Mouse (Mus musculus) hindbrain, embryonic 14.5 days (tissue): ENCODE measurements around the gene Impg1. TPM values are rescaled to one million over a fixed set of nuclear protein-coding genes. Genes with fewer than 3 reads are reported as not detected.

ENCODE experiments used
- ATAC-seq: fragments of 200-750 bp; cut with Nextera tagmentation; 2 replicates; pipeline ENCODE4 v1.8.0; 2017; ENCODE audit warnings: moderate number of reproducible peaks, mild to moderate bottlenecking, moderate TSS enrichment, moderate library complexity; ENCODE audit not compliant: low FRiP score
- DNase-seq: peaks from one replicate; pipeline ENCODE4 v3.0.0-alpha.2; 2015; ENCODE audit warnings: low spot score
- H3K27ac ChIP-seq: fragments of 300-500 bp; sonication (generic); 2 replicates; pipeline ENCODE4 v1.5.1; 2014; ENCODE audit warnings: mild to moderate bottlenecking, moderate library complexity
- H3K27me3 ChIP-seq: fragments of 300-500 bp; sonication (generic); 2 replicates; pipeline ENCODE4 v1.6.1; 2014; ENCODE audit warnings: mild to moderate bottlenecking, low read length, mixed read lengths; ENCODE audit not compliant: control insufficient read depth, insufficient read depth
- H3K36me3 ChIP-seq: fragments of 300-500 bp; sonication (generic); replicated peaks from 2 replicates; pipeline ENCODE4 v1.6.1; 2014; ENCODE audit not compliant: control insufficient read depth, insufficient read depth
- H3K4me1 ChIP-seq: fragments of 300-500 bp; sonication (generic); replicated peaks from 2 replicates; pipeline ENCODE4 v1.6.1; 2014; ENCODE audit warnings: antibody characterized with exemption, low read length, mixed read lengths; ENCODE audit not compliant: control insufficient read depth, insufficient read depth
- H3K4me2 ChIP-seq: fragments of 300-500 bp; sonication (generic); replicated peaks from 2 replicates; pipeline ENCODE4 v1.6.1; 2014; ENCODE audit warnings: mild to moderate bottlenecking, moderate library complexity
- H3K4me3 ChIP-seq: fragments of 300-500 bp; sonication (generic); replicated peaks from 2 replicates; pipeline ENCODE4 v1.5.1; 2014; ENCODE audit warnings: mild to moderate bottlenecking, low read length
- H3K9ac ChIP-seq: fragments of 300-500 bp; sonication (generic); 2 replicates; pipeline ENCODE4 v1.6.1; 2014
- H3K9me3 ChIP-seq: fragments of 300-500 bp; sonication (generic); 2 replicates; pipeline ENCODE4 v1.6.1; 2016; ENCODE audit warnings: low read length; ENCODE audit not compliant: control insufficient read depth
- WGBS: fragments of 180-500 bp; shearing (Covaris S2); extraction: QIAGEN DNeasy Blood & Tissue Kit; methylation state at CpG from one replicate; pipeline ENCODE4 v1.1.7; 2014; 5-methylcytosine and 5-hydroxymethylcytosine counted together
- polyA plus RNA-seq: library from polyadenylated mRNA; unstranded; fragments of >200 nt; fragmentation: Nextera tagmentation; extraction: Ambion mirVana; gene quantifications from 2 replicates; pipeline ENCODE4 v1.2.1, GENCODE M21; 2014

The Impg1 gene
- polyA plus RNA-seq, 1 experiment from 2014 or later, result not detected

DNA sequence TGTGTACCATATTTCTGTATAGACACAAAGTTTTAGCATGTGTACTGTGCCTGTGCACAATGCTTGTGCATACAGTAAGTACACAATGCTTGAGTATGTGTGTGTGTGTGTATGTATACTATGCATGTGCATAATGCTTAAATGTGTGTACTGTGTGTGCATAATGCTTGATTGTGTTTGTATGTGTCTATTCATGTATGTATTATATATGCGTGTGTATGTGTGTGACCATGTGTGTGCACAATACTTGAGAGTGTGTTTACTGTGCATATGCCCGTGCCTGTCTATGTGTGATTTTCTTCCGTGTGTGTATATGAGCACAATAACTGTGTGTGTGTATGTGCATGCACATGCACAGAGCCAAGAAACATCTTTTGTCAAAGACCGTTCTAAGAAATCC is 158.9 kb downstream of the Impg1 start:
- WGBS, result 74% methylated on average over 4 of the region's 4 CpGs
- peak overlapping the region; percentile 34 for H3K4me2 ChIP-seq
- peak overlapping the region; percentile 42; the same call in 1 of the 2 replicates for H3K9ac ChIP-seq
- no peaks in the 10 kb centered on the region; the same call in 1 of the 2 replicates for H3K4me1 ChIP-seq
- DNase-seq (no peak), ATAC-seq (peak; percentile 64)
- no peak overlapping the region for H3K4me3 ChIP-seq
- H3K9me3 ChIP-seq, result no peaks in the 10 kb centered on the region
- no peaks in the 10 kb centered on the region for H3K36me3 ChIP-seq
- peak overlapping the region; percentile 46; the same call in 1 of the 2 replicates for H3K27ac ChIP-seq
- H3K27me3 ChIP-seq, result no peaks in the 10 kb centered on the region

DNA sequence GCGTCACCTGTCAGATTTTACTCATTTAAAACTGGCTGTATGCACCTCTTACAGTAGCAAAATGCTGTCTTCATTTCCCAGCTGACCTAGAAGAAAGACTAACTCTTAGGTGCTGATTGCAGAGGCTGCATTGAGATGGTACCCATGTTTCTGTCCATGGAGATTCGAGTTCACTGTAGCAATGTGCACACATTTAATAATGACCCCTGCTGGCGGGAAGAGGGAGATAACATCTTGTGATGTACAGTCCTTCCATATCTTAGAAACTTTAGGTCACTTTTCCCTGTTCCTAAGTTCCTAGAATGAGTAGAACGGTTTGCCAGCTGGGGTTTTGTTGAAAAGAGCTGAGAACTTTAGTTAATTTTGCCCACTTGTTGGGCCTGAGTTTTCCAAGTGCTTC is 161.8 kb downstream of the Impg1 start:
- WGBS, result 82% methylated on average over 4 of the region's 4 CpGs
- H3K9ac ChIP-seq, result no peak overlapping the region
- no peak for DNase-seq

DNA sequence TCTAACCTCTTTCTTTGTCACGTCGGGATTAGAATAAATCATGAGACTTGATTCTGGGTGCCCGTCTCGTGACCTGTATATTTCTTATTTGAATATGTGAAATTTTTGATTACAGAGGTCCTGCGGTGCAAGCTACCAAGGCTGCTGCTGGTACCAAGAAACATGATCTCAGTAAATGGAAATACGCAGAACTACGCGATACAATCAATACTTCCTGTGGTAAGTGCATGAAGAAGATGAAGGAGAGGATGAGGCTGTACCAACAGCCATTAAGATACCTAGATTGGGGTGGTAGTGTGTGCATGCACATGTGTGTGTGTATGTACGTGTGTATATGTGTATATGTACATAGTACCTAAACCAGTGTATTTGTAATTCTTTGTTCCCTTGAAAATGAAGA is 166.2 kb downstream of the Impg1 start:
- H3K4me3 ChIP-seq, result no peak overlapping the region
- H3K9ac ChIP-seq, result no peak overlapping the region
- no peak overlapping the region for H3K27ac ChIP-seq
- no peak for DNase-seq
- no peaks in the 10 kb centered on the region for H3K4me1 ChIP-seq
- 93% methylated on average over 9 of the region's 9 CpGs for WGBS
- no peaks in the 10 kb centered on the region for H3K9me3 ChIP-seq
- H3K4me2 ChIP-seq, result no peak overlapping the region
- ATAC-seq, result no peak
- H3K36me3 ChIP-seq, result no peaks in the 10 kb centered on the region; the same call in 1 of the 2 replicates
- H3K27me3 ChIP-seq, result no peaks in the 10 kb centered on the region

More for the DNA sequence above, 161.8 kb downstream of the Impg1 start:
- no peaks in the 10 kb centered on the region; the same call in 1 of the 2 replicates for H3K36me3 ChIP-seq
- no peaks in the 10 kb centered on the region for H3K9me3 ChIP-seq
- ATAC-seq, result no peak
- no peaks in the 10 kb centered on the region for H3K27me3 ChIP-seq
- H3K4me1 ChIP-seq, result no peaks in the 10 kb centered on the region; the same call in 1 of the 2 replicates
- no peak overlapping the region for H3K4me2 ChIP-seq
- no peak overlapping the region for H3K27ac ChIP-seq
- H3K4me3 ChIP-seq, result no peak overlapping the region

DNA sequence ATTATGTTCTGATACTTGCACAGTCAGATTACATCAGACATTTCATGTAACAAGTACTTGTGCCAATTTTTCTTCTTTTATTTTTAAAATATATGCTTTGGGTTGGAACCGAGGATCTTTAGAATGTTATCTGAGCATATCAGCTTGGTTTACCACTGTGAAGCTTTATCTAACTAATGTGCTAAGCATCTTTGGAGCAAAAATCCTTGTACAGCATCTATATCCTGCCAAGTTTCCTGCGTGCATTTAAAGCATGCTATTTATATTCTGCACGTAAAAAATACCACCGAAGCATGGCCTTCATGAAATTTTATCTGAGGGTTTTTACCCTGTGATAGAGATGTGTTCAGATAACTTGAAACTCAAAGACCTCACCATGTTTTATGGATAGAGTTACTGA is 169.2 kb downstream of the Impg1 start:
- H3K4me2 ChIP-seq, result no peak overlapping the region
- H3K4me3 ChIP-seq, result no peak overlapping the region
- H3K9ac ChIP-seq, result no peak overlapping the region
- no peaks in the 10 kb centered on the region; the same call in 1 of the 2 replicates for H3K36me3 ChIP-seq
- H3K27me3 ChIP-seq, result no peaks in the 10 kb centered on the region
- 73% methylated on average over 4 of the region's 4 CpGs for WGBS
- H3K9me3 ChIP-seq, result peaks cover 11% of the 10 kb centered on the region; the same call in 1 of the 2 replicates
- DNase-seq (no peak), ATAC-seq (no peak)
- no peak overlapping the region for H3K27ac ChIP-seq
- no peaks in the 10 kb centered on the region for H3K4me1 ChIP-seq

DNA sequence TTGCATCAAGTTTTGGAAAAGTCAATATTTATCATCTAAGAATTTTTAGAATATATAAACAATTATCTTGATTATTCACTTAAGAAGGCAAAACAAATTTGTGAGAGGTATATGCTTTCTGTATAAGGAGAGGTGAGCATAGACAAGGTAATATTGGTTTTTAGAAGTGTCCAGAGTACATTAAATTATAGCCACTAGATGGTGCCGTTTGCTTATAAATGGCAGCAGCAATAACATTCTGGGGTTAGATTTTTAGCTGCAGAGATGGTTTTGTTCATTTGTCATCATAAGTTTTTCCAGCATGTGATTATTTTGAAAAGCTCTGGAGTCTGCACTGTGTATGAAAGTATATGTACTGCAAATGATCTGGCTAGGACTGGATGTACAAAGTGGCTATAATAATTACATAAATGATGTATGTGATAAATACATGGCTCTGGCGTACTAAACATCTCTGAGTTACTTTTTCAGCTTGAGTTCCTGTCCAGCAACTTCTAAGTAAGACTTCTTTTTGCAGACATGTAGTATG is 172.2 kb downstream of the Impg1 start:
- H3K9ac ChIP-seq, result no peak overlapping the region
- ATAC-seq, result no peak
- DNase-seq, result peak; percentile 84
- no peaks in the 10 kb centered on the region; the same call in 1 of the 2 replicates for H3K36me3 ChIP-seq
- no peak overlapping the region for H3K4me3 ChIP-seq
- peaks cover 11% of the 10 kb centered on the region; the same call in 1 of the 2 replicates for H3K9me3 ChIP-seq
- H3K4me1 ChIP-seq, result no peaks in the 10 kb centered on the region
- no peak overlapping the region for H3K4me2 ChIP-seq
- no peaks in the 10 kb centered on the region for H3K27me3 ChIP-seq
- no peak overlapping the region for H3K27ac ChIP-seq
- 58% methylated on average over 2 of the region's 2 CpGs for WGBS

DNA sequence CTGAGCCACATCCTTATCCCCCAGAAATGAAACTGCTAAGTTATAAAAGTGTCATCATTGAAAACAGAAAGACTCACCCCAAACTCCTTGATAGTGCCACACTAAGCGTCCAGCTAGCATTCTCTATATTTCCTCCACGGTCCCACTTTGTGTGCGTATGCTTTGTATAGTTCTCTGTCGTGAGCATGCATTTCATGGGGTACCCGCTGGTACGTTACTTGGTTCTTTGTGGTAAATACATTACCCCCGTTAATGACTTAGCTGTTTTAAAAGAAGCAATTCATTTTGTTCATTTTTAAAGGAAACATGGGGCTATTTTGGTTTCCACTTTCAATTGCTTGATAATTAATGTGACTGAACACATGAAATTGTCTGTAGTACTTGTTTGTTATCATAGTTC is 178.4 kb downstream of the Impg1 start:
- Histone ChIP-seq H3K36me3 (0 out of 2 replicates have a peak, but pooled peaks cover 2% of the 10 kb centered on the region), H3K4me1 (no peaks in the 10 kb centered on the region), H3K4me3 (no peak overlapping the region), H3K9ac (no peak overlapping the region), H3K27ac (no peak overlapping the region), H3K4me2 (no peak overlapping the region), H3K27me3 (no peaks in the 10 kb centered on the region), H3K9me3 (0 out of 2 replicates have a peak, but pooled peaks cover 6% of the 10 kb centered on the region)
- DNase-seq (no peak), ATAC-seq (no peak)
- 91% methylated on average over 7 of the region's 7 CpGs for WGBS

DNA sequence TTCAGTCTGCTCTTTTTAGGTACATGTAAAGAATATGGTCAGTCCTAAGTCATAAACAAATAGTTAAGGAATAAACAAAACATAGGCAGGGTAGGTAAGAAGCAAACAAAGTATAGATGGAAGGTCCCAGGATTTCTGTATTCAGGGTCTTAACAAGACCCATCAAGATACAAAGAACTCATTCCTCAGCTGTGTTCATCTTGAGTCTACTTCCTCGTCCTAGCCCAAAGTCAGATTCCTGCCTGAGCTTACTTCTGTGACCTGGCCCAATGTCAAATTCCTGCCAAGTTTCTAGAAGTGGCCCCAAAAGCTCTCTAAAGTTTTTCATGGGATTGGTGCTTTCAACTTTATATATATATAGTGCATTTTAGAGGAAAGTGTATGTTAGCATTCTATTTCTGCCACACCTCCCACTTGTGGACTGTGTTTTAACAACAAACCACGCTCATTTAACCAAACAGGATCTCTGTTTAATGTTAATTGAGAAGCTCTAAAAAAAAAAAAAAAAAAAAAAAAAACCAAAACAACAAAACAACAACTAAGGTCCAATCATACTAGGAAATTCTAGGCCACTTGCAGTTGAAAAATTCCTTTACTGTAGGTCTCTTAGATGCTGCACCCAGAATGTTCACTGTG is 180.6 kb downstream of the Impg1 start:
- no peaks in the 10 kb centered on the region for H3K4me1 ChIP-seq
- H3K9me3 ChIP-seq, result no peaks in the 10 kb centered on the region
- DNase-seq (no peak), ATAC-seq (no peak)
- H3K4me3 ChIP-seq, result no peak overlapping the region
- H3K27ac ChIP-seq, result no peak overlapping the region
- no peak overlapping the region for H3K9ac ChIP-seq
- H3K4me2 ChIP-seq, result no peak overlapping the region
- 86% methylated on average over 2 of the region's 2 CpGs for WGBS
- 0 out of 2 replicates have a peak, but pooled peaks cover 2% of the 10 kb centered on the region for H3K36me3 ChIP-seq
- no peaks in the 10 kb centered on the region for H3K27me3 ChIP-seq

DNA sequence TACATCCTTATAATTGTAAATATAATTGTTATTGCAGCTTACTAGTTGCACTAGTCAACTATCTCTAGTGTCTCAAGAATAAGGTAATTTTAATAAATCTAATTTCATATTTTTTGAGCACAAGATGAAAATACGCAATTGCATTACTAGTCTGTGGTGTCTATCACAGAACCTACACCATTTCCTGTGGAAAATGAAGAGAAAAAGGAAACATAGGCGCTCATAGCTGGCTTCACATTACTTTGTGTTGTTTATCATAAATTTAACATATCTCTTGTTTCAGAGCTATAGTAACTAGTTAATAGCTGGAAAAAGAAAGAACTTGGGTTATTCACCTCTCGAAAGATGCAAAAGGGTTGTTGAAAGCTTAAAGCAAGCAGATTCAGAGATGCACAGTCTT is 182.9 kb downstream of the Impg1 start:
- 97% methylated on average over 3 of the region's 3 CpGs for WGBS

DNA sequence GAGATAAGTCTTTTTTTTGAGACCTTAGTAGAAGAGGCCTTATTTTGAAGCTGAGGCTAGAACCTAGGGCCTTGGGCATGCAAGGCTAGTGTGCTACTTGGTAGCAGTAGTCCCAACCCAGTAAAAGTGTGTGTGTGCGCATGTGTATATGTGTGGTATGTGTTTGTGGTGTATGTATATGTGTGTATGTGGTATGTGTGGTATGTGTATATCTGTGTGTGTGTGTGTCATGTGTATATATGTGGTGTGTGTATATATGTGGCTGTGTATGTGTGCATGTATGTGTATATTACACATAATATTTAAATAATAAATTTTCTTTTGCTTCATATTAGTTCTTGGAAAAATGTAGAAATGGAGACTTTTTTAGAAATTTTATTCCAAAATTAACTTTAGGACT is 184.6 kb downstream of the Impg1 start:
- Histone ChIP-seq H3K4me2 (no peak overlapping the region), H3K9me3 (no peaks in the 10 kb centered on the region), H3K27me3 (no peaks in the 10 kb centered on the region), H3K36me3 (0 out of 2 replicates have a peak, but pooled peaks cover 5% of the 10 kb centered on the region), H3K27ac (no peak overlapping the region), H3K4me3 (no peak overlapping the region), H3K9ac (no peak overlapping the region), H3K4me1 (no peaks in the 10 kb centered on the region)
- 96% methylated on average over 1 of the region's 1 CpGs for WGBS
- DNase-seq, result no peak
- no peak for ATAC-seq

More for the DNA sequence above, 182.9 kb downstream of the Impg1 start:
- Histone ChIP-seq H3K4me2 (no peak overlapping the region), H3K36me3 (0 out of 2 replicates have a peak, but pooled peaks cover 2% of the 10 kb centered on the region), H3K9me3 (no peaks in the 10 kb centered on the region), H3K4me3 (no peak overlapping the region), H3K4me1 (no peaks in the 10 kb centered on the region), H3K27me3 (no peaks in the 10 kb centered on the region), H3K27ac (no peak overlapping the region), H3K9ac (no peak overlapping the region)
- ATAC-seq (no peak), DNase-seq (no peak)
